Mouse (Mus musculus): ENCODE data around the gene Dgkd.

DNA sequence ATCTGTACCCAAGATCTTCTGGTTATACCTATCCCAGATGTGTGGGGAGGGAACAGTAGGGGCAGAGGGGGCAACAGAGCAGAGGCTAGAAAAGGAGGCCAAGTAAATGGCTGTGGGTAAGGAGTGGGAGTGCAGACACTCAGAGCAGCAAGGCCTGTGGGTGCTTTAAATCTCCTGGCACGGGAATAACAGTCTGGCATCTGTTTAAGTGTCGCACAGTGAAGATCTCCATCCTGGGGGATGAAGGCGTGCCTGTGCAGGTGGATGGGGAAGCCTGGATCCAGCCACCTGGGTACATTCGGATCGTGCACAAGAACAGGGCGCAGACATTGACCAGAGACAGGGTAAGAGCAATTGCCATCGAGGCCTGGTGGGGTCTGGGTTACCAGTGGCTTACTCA is 83.0 kb downstream of the Dgkd start:
- TF ChIP-seq POLR2A (IDR thresholded peaks at IDR 0.05; ENCODE audit: low read depth, low read length): no peak
- no peak for TF ChIP-seq CTCF (IDR thresholded peaks at IDR 0.05; ENCODE audit: extremely low read depth, insufficient read depth, insufficient read length, insufficient replicate concordance)
